Mouse (Mus musculus) thymus, postnatal 4 days (tissue): ENCODE data around the gene Rchy1.
"Not testable (repeated sequence)": the region's sequence is repeated elsewhere in the genome, so short reads cannot be mapped to it uniquely, and the experiment has no call there.

ENCODE experiments used
- DNase-seq: peaks from one replicate; pipeline ENCODE4 v3.0.0; 2021

Gene Rchy1

GRCm38 (mm10) chr5:91959986-91960385 lies 2.9 kb downstream of the Rchy1 start:
- DNase-seq = no peak

- DNase-seq = no peak
Measured at GRCm38 (mm10) chr5:91959096-91959495, 3.8 kb downstream of the Rchy1 start.

- no peak for DNase-seq
Measured at GRCm38 (mm10) chr5:91956991-91957760, 5.7 kb downstream of the Rchy1 start.

GRCm38 (mm10) chr5:91951404-91951803 lies 11.5 kb downstream of the Rchy1 start:
- no peak for DNase-seq

- DNase-seq = no peak
Measured at GRCm38 (mm10) chr5:91949441-91949840, 13.4 kb downstream of the Rchy1 start.

- DNase-seq = no peak
Measured at GRCm38 (mm10) chr5:91947008-91947407, 15.9 kb downstream of the Rchy1 start.

- not testable (repeated sequence) for DNase-seq
Measured at GRCm38 (mm10) chr5:91945609-91946008, 17.3 kb downstream of the Rchy1 start.

- DNase-seq = no peak
Measured at GRCm38 (mm10) chr5:91913231-91913630, 49.6 kb downstream of the Rchy1 start.

- DNase-seq = no peak
Measured at GRCm38 (mm10) chr5:91911384-91912106, 51.3 kb downstream of the Rchy1 start.

GRCm38 (mm10) chr5:91910616-91911015 lies 52.3 kb downstream of the Rchy1 start:
- DNase-seq = no peak

- no peak for DNase-seq
Measured at GRCm38 (mm10) chr5:91909010-91909620, 53.8 kb downstream of the Rchy1 start.
